Mouse (Mus musculus) stomach, embryonic 16.5 days (tissue): Measurements from ENCODE around the gene Armc3. TPM values are rescaled to one million over a fixed set of nuclear protein-coding genes. Genes with fewer than 3 reads are reported as not detected.

ENCODE experiments used
- ATAC-seq: fragments of 200-750 bp; cut with Nextera tagmentation; 2 replicates; pipeline ENCODE4 v1.8.0; 2017; ENCODE audit warnings: moderate number of reproducible peaks, moderate TSS enrichment; ENCODE audit not compliant: insufficient read depth, low FRiP score
- H3K27ac ChIP-seq: fragments of 300-500 bp; sonication (generic); 2 replicates; pipeline ENCODE4 v1.5.1; 2014; ENCODE audit warnings: low read length
- H3K27me3 ChIP-seq: fragments of 300-500 bp; sonication (generic); 2 replicates; pipeline ENCODE4 v1.6.1; 2014; ENCODE audit warnings: low read length, control low read depth, mixed read lengths; ENCODE audit not compliant: control insufficient read depth, insufficient read depth
- H3K36me3 ChIP-seq: fragments of 300-500 bp; sonication (generic); 2 replicates; pipeline ENCODE4 v1.6.1; 2014; ENCODE audit warnings: low read length; ENCODE audit not compliant: control insufficient read depth, insufficient read depth
- H3K4me1 ChIP-seq: fragments of 300-500 bp; sonication (generic); 2 replicates; pipeline ENCODE4 v1.6.1; 2014; ENCODE audit warnings: low read length, control low read depth, mixed read lengths; ENCODE audit not compliant: control insufficient read depth, insufficient read depth
- H3K4me2 ChIP-seq: fragments of 300-500 bp; sonication (generic); 2 replicates; pipeline ENCODE4 v1.6.1; 2014; ENCODE audit warnings: low read depth, low read length, mixed read lengths
- H3K4me3 ChIP-seq: fragments of 300-500 bp; sonication (generic); replicated peaks from 2 replicates; pipeline ENCODE4 v1.5.1; 2014; ENCODE audit warnings: mild to moderate bottlenecking, low read length
- H3K9ac ChIP-seq: fragments of 300-500 bp; sonication (generic); 2 replicates; pipeline ENCODE4 v1.6.1; 2014; ENCODE audit warnings: low read length
- H3K9me3 ChIP-seq: fragments of 300-500 bp; sonication (generic); replicated peaks from 2 replicates; pipeline ENCODE4 v1.6.1; 2016; ENCODE audit warnings: low read length, control low read depth; ENCODE audit not compliant: control insufficient read depth
- WGBS: fragments of 180-500 bp; shearing (Covaris S2); extraction: QIAGEN DNeasy Blood & Tissue Kit; methylation state at CpG from one replicate; pipeline ENCODE4 v1.1.7; 2014; 5-methylcytosine and 5-hydroxymethylcytosine counted together
- polyA plus RNA-seq: library from polyadenylated mRNA; unstranded; fragments of >200 nt; fragmentation: Nextera tagmentation; extraction: Ambion mirVana; gene quantifications from 2 replicates; pipeline ENCODE4 v1.2.1, GENCODE M21; 2015

Armc3 gene
- polyA plus RNA-seq, 1 experiment from 2014 or later, result 0.09 TPM

DNA sequence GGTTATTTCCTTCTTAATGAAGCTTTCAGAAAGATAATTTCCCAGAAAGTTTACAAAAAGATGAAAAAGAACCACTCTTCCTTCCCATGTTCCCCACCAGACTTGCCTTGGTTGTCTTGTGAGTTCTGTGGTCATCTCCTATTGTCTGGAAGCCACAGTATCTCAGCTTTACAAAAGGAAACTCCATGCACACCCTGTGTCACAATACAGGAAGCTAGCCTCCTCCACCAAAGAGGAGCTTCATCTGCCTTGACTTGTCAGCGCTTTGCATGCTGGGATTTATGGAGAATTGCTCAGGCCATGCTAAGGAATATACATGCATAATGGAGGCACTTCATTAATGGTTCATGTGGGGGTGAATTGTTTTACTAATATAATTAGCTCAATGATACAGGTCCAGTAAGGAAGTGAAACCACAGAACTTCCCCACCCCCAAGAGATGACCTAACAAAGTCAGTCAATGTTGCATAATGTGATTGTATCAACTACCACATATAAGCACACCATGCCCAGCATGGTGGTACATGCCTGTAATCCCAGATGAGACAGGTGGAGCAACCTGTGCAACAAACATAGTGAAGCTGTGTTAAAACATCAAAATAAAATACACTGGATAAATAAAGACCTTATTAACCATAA, 152.6 kb downstream of the Armc3 start:
- no peak overlapping the region for H3K9ac ChIP-seq
- H3K4me1 ChIP-seq, result no peaks in the 10 kb centered on the region
- no peaks in the 10 kb centered on the region for H3K27me3 ChIP-seq
- H3K9me3 ChIP-seq, result no peaks in the 10 kb centered on the region
- H3K36me3 ChIP-seq, result no peaks in the 10 kb centered on the region
- no peak overlapping the region for H3K4me3 ChIP-seq
- 90% methylated on average over 1 of the region's 1 CpGs for WGBS
- no peak for ATAC-seq
- H3K4me2 ChIP-seq, result no peak overlapping the region
- H3K27ac ChIP-seq, result no peak overlapping the region

DNA sequence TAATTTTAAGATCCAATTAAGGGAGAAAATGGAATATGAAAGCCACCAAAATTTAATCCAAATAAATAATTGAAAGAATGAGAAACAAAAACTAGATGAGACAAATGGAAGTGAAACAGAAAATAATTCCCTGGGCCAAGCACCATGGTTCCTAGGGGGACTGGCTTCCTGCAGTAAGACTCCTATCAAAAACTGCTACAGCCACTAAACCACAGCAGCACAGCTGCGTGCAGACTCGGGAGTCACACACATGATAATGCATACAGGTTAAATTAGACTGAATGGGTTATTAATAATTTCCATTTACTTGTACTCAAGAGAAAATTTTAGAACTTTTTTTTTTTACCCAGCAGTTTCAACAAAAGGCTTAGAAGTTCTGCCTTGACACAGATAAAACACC, 154.1 kb downstream of the Armc3 start:
- H3K36me3 ChIP-seq, result no peaks in the 10 kb centered on the region
- no peaks in the 10 kb centered on the region for H3K4me1 ChIP-seq
- no peak for ATAC-seq
- WGBS, result 88% methylated on average over 2 of the region's 2 CpGs
- H3K4me3 ChIP-seq, result no peak overlapping the region
- H3K4me2 ChIP-seq, result no peak overlapping the region
- no peaks in the 10 kb centered on the region for H3K27me3 ChIP-seq
- no peaks in the 10 kb centered on the region for H3K9me3 ChIP-seq
- no peak overlapping the region for H3K9ac ChIP-seq
- H3K27ac ChIP-seq, result no peak overlapping the region

Other genes starting within 250 kb of the Armc3 start
- gene Pip4k2a, start 201.2 kb upstream of the Armc3 start, polyA plus RNA-seq, result 10.4 and 11.2 TPM in 2 replicates
- gene 4930426L09Rik, start 201.0 kb upstream of the Armc3 start, polyA plus RNA-seq, result 0.14 and 0.25 TPM in 2 replicates
- 22.9 and 24.4 TPM in 2 replicates for gene Msrb2, start 172.1 kb downstream of the Armc3 start, polyA plus RNA-seq
- gene Ptf1a, start 246.4 kb downstream of the Armc3 start, polyA plus RNA-seq, result 11.5 and 17.1 TPM in 2 replicates